24 mouse cellular contexts compared by ENCODE assay signal in the genomic region with DNA sequence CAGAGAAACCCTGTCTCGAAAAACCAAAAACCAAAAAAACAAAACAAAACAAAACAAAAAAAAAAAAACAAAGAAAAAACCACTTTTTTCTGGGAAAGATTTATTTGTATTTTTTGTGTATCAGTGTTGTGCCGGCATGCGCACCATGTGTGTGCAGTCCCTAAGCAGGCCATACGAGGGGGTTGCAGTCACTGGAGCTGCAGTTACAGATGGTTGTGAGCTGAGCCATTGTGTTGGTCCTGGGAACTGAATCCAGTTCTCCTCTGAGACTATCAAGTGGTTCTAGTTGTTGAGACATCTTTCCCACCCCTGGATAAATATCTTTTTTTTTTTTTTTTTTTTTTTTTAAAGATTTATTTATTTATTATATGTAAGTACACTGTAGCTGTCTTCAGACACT. TPM values are rescaled to one million over a fixed set of nuclear protein-coding genes. Genes with fewer than 3 reads are reported as not detected.
DNase-seq lines count a peak whose midpoint lies in the region; ATAC-seq and TF ChIP-seq lines count a peak whose summit lies in the region.
"Had no signal": no experiment of that assay in that cellular context is flagged by ENCODE, and none has a peak within 500 bp of the region (broad histone marks: within the 10 kb centered on the region; RNA-seq: fewer than 3 reads in every experiment).

No protein-coding gene starts in this region.

- peaks cover 8% of the 10 kb centered on the region for H3K4me1 ChIP-seq in intestine, embryonic 14.5 days (replicated peaks; ENCODE audit: control insufficient read depth, insufficient read depth, low read length)
- no peaks in the 10 kb centered on the region for H3K4me1 ChIP-seq in intestine, postnatal 0 days (replicated peaks; ENCODE audit: control insufficient read depth, insufficient read depth, low read length)
- peaks cover 51% of the 10 kb centered on the region for H3K4me1 ChIP-seq in E14TG2a.4 (replicated peaks; ENCODE audit: low read depth, low read length)
- H3K4me1 ChIP-seq in liver, embryonic 12.5 days: peaks cover 26% of the 10 kb centered on the region
- H3K4me1 ChIP-seq in hindbrain, embryonic 10.5 days (replicated peaks): peaks cover 9% of the 10 kb centered on the region

- H3K9ac ChIP-seq in intestine, embryonic 14.5 days (ENCODE audit: low read length): no peak overlapping the region
- no peak overlapping the region for H3K9ac ChIP-seq in intestine, postnatal 0 days (ENCODE audit: low read depth, low read length)
- H3K9ac ChIP-seq in liver, embryonic 12.5 days: no peak overlapping the region
- H3K9ac ChIP-seq: embryonic facial prominence, embryonic 12.5 days; forebrain, embryonic 13.5 days; forebrain, embryonic 15.5 days; forebrain, postnatal 0 days had no signal

- peak; percentile 47 for DNase-seq in intestine, embryonic 14.5 days (ENCODE audit: low spot score)
- DNase-seq in ES-CJ7 (ENCODE audit: low read depth, low spot score): peak; percentile 55
- peak; percentile 49 for DNase-seq in ZHBTc4 (ENCODE audit: low read depth, low spot score)
- DNase-seq in thymus, postnatal 0 days (ENCODE audit: low spot score): no peak
- no peak for DNase-seq in hindbrain, embryonic 10.5 days (ENCODE audit: low spot score)
- DNase-seq: adrenal gland, adult 8-10 months; adrenal gland, postnatal 14 days; adrenal gland, postnatal 36 days; cerebellum, adult 11-12 months; cerebellum, adult 2 months; cerebellum, adult 9-10 months; cerebellum, postnatal 10 days; cerebellum, postnatal 25 days; forebrain, postnatal 0 days had no signal

- 96% methylated on average over 4 of the region's 4 CpGs for WGBS in intestine, embryonic 14.5 days
- 94% methylated on average over 4 of the region's 4 CpGs for WGBS in intestine, postnatal 0 days
- 89% methylated on average over 4 of the region's 4 CpGs for WGBS in liver, embryonic 12.5 days (ENCODE audit: insufficient replicate concordance)
- 97% methylated on average over 4 of the region's 4 CpGs for WGBS in hindbrain, embryonic 10.5 days

- no peak overlapping the region for H3K27ac ChIP-seq in intestine, embryonic 14.5 days (ENCODE audit: low read depth)
- no peak overlapping the region for H3K27ac ChIP-seq in intestine, postnatal 0 days (ENCODE audit: low read depth, low read length)
- no peak overlapping the region for H3K27ac ChIP-seq in liver, embryonic 12.5 days
- H3K27ac ChIP-seq in hindbrain, embryonic 10.5 days: no peak overlapping the region
- H3K27ac ChIP-seq: embryonic facial prominence, embryonic 10.5 days; embryonic facial prominence, embryonic 12.5 days; forebrain, embryonic 13.5 days; forebrain, embryonic 15.5 days had no signal

- no peaks in the 10 kb centered on the region; the same call in 1 of the 2 replicates for H3K36me3 ChIP-seq in intestine, embryonic 14.5 days (ENCODE audit: control insufficient read depth, insufficient read depth, low read length)
- no peaks in the 10 kb centered on the region for H3K36me3 ChIP-seq in intestine, postnatal 0 days (ENCODE audit: control insufficient read depth, insufficient read depth)
- no peaks in the 10 kb centered on the region; the same call in 1 of the 2 replicates for H3K36me3 ChIP-seq in E14TG2a.4 (ENCODE audit: insufficient read depth, low read length)
- 0 out of 2 replicates have a peak, but pooled peaks cover 4% of the 10 kb centered on the region for H3K36me3 ChIP-seq in liver, embryonic 12.5 days
- H3K36me3 ChIP-seq in hindbrain, embryonic 10.5 days: peaks cover 11% of the 10 kb centered on the region; the same call in 1 of the 2 replicates
- H3K36me3 ChIP-seq: embryonic facial prominence, embryonic 12.5 days; forebrain, embryonic 15.5 days had no signal

- no peak for TF ChIP-seq CTCF in intestine, postnatal 0 days (IDR thresholded peaks at IDR 0.05; ENCODE audit: low read depth)
- peak; percentile 9; the same call in 1 of the 2 replicates for TF ChIP-seq CTCF in E14TG2a.4 (conservative IDR thresholded peaks at IDR 0.05; ENCODE audit: low read length)

- H3K4me3 ChIP-seq in intestine, embryonic 14.5 days (ENCODE audit: low read depth, low read length): no peak overlapping the region
- no peak overlapping the region for H3K4me3 ChIP-seq in intestine, postnatal 0 days (ENCODE audit: low read depth, low read length)
- H3K4me3 ChIP-seq in E14TG2a.4 (replicated peaks; ENCODE audit: low read length): no peak overlapping the region
- H3K4me3 ChIP-seq in liver, embryonic 12.5 days: no peak overlapping the region
- no peak overlapping the region for H3K4me3 ChIP-seq in hindbrain, embryonic 10.5 days
- H3K4me3 ChIP-seq: embryonic facial prominence, embryonic 10.5 days; embryonic facial prominence, embryonic 12.5 days; forebrain, embryonic 13.5 days; forebrain, embryonic 15.5 days had no signal

- no peaks in the 10 kb centered on the region for H3K9me3 ChIP-seq in intestine, embryonic 14.5 days (ENCODE audit: control insufficient read depth, low read length)
- H3K9me3 ChIP-seq in intestine, postnatal 0 days (ENCODE audit: control insufficient read depth): no peaks in the 10 kb centered on the region
- no peaks in the 10 kb centered on the region for H3K9me3 ChIP-seq in E14TG2a.4 (ENCODE audit: low read length)
- no peaks in the 10 kb centered on the region for H3K9me3 ChIP-seq in liver, embryonic 12.5 days (replicated peaks)
- no peaks in the 10 kb centered on the region for H3K9me3 ChIP-seq in hindbrain, embryonic 10.5 days
- H3K9me3 ChIP-seq: embryonic facial prominence, embryonic 10.5 days; embryonic facial prominence, embryonic 12.5 days; forebrain, embryonic 13.5 days; forebrain, embryonic 15.5 days; G1E had no signal

- no peak for ATAC-seq in intestine, embryonic 14.5 days (replicated peaks; ENCODE audit: low FRiP score, low TSS enrichment, low read depth)
- ATAC-seq in intestine, postnatal 0 days: no peak
- no peak for ATAC-seq in liver, embryonic 12.5 days
- ATAC-seq: activated CD4-positive, CD25-positive, alpha-beta regulatory T cell, adult 4 months; forebrain, embryonic 13.5 days; forebrain, embryonic 15.5 days; forebrain, postnatal 0 days; Patski had no signal

- H3K27me3 ChIP-seq in intestine, embryonic 14.5 days (replicated peaks; ENCODE audit: control insufficient read depth, insufficient read depth, low read length): no peaks in the 10 kb centered on the region
- H3K27me3 ChIP-seq in intestine, postnatal 0 days (replicated peaks; ENCODE audit: control insufficient read depth, insufficient read depth, low read length): no peaks in the 10 kb centered on the region
- H3K27me3 ChIP-seq in E14TG2a.4 (ENCODE audit: insufficient read depth, low read length): no peaks in the 10 kb centered on the region
- no peaks in the 10 kb centered on the region for H3K27me3 ChIP-seq in liver, embryonic 12.5 days (replicated peaks)
- no peaks in the 10 kb centered on the region for H3K27me3 ChIP-seq in hindbrain, embryonic 10.5 days (ENCODE audit: insufficient read depth, poor library complexity, severe bottlenecking)
- H3K27me3 ChIP-seq: embryonic facial prominence, embryonic 12.5 days; forebrain, embryonic 13.5 days; forebrain, embryonic 15.5 days; Patski had no signal

- H3K4me2 ChIP-seq in intestine, embryonic 14.5 days (ENCODE audit: low read length): no peak overlapping the region
- no peak overlapping the region for H3K4me2 ChIP-seq in intestine, postnatal 0 days (replicated peaks; ENCODE audit: low read depth)
- no peak overlapping the region for H3K4me2 ChIP-seq in liver, embryonic 12.5 days
- H3K4me2 ChIP-seq: embryonic facial prominence, embryonic 12.5 days; forebrain, embryonic 13.5 days; forebrain, embryonic 15.5 days had no signal

RNA-seq across cellular contexts. Expression of a gene that starts 6.9 kb away (rescaled TPM):
- polyA plus RNA-seq in intestine, embryonic 14.5 days (2014; fragmentation: Nextera tagmentation; extraction: Ambion mirVana): 105 and 109 TPM in 2 replicates
- 63.7 and 70.7 TPM in 2 replicates for polyA plus RNA-seq in intestine, postnatal 0 days (2015; fragmentation: Nextera tagmentation; extraction: Ambion mirVana)
- 50.8 and 51.3 TPM in 2 replicates for polyA plus RNA-seq in liver, embryonic 12.5 days (2016; fragmentation: Nextera tagmentation; extraction: Ambion mirVana)
- polyA plus RNA-seq in thymus, postnatal 0 days (2015; fragmentation: Nextera tagmentation; extraction: Ambion mirVana): 126 and 162 TPM in 2 replicates
- 78.8 and 80.4 TPM in 2 replicates for polyA plus RNA-seq in hindbrain, embryonic 10.5 days (2016; fragmentation: Nextera tagmentation; extraction: Ambion mirVana)

RNA-seq across cellular contexts. Expression of a gene that starts 45.7 kb away (rescaled TPM):
- 60.1 and 63.8 TPM in 2 replicates for polyA plus RNA-seq in intestine, embryonic 14.5 days (2014; fragmentation: Nextera tagmentation; extraction: Ambion mirVana)
- 77.1 and 82.8 TPM in 2 replicates for polyA plus RNA-seq in intestine, postnatal 0 days (2015; fragmentation: Nextera tagmentation; extraction: Ambion mirVana)
- 63.2 and 64.7 TPM in 2 replicates for polyA plus RNA-seq in liver, embryonic 12.5 days (2016; fragmentation: Nextera tagmentation; extraction: Ambion mirVana)
- polyA plus RNA-seq in thymus, postnatal 0 days (2015; fragmentation: Nextera tagmentation; extraction: Ambion mirVana): 95.4 and 98.3 TPM in 2 replicates
- polyA plus RNA-seq in hindbrain, embryonic 10.5 days (2016; fragmentation: Nextera tagmentation; extraction: Ambion mirVana): 35.5 and 37.2 TPM in 2 replicates

Comparison
In these comparisons a context has a peak if more than half of its experiments do, and no peak if none do; other contexts are left out.
1. DNase-seq: peak in intestine, embryonic 14.5 days (single experiment), ES-CJ7 (single experiment) and ZHBTc4 (single experiment); none in thymus, postnatal 0 days (single experiment) and hindbrain, embryonic 10.5 days (single experiment).